Mouse (Mus musculus) CH12F3 (cell line): Measurements from ENCODE around the gene Zfp697.
"Not testable (repeated sequence)": the region's sequence is repeated elsewhere in the genome, so short reads cannot be mapped to it uniquely, and the experiment has no call there.

Experiments
- in situ Hi-C: fragments of 300-500 bp; cut with MboI; formaldehyde crosslinking; loops from 2 replicates; pipeline ENCODE4 v1.14.3; 2020; ENCODE audit warnings: low sequenced_read_pairs

Gene Zfp697

DNA sequence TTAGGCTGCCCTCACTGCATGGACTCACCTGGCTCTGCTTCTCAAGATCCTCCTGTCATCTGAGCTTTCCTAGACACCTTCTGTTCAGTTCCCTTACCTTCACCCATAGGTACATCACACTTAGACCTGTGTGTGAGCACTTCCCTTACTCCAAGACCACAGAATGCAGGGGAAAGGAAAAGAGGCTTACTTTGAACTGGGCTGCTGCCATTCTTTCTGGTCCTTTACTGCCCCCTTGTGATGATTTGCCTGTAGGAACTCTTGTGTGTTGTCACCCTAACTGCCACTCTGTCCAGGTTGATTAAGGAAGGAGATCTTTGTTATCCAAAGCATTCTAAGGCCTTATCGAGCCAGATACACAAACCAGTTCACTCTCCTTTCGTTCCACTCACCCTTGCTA lies 114.5 kb downstream of the Zfp697 start:
- in situ Hi-C loops = not testable (repeated sequence)

DNA sequence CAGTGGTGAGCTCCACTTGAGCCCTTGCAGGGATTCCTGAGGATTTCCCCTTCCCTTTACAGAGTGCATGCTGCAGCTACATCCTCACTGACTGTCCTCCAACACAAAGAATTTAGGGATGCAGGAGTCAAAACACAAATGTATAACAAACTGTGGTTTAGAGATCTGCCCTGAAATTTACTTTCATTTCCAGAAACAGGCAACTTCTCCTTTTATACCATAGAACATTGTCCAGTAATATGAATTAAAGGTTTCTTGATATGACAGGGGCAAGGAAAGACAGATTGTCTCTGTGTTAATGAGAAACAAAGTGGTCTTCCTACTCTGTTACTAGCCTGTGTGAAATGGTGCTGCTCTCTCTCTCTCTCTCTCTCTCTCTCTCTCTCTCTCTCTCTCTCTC lies 115.1 kb downstream of the Zfp697 start:
- in situ Hi-C loops = not testable (repeated sequence)

DNA sequence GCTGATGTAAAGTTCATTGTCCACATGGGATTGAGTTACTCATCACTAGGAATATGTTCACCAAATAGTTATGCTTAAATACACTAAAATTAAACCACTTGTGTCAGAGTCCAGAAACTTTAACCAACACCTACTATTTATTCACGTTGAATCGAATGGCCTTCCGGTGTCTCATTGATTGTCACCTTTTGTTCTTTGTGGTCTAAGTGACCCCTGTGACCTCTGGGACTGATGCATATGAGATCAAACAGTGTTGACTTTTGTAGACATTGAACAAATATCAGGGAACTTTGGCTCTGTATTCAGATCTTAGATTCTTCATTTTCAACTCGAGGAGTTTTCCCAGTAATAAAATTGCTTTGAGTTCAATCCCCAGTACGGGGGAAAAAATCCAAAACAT lies 125.0 kb downstream of the Zfp697 start:
- in situ Hi-C loops = not testable (repeated sequence)

DNA sequence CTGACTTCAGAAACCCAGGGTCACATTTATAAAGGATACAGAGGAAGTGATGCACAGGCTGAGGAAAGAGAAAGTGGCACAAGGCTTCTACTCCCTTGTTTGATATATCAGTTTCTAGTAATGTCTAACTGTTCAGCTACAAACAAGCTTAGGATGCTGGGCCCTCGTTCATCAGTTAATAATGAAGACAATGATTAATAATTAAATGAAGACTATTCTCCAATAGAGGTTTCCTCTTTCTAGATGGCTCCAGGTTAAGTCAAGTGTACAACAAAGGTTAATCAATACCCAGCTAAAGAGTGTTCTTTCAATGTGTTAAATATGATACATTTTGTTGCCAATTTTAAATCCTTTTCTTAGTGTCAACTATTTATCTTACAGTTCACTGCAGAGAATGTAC lies 128.2 kb downstream of the Zfp697 start, which contains the start of gene Hsd3b4:
Gene Hsd3b4, minus strand, starts transcription at position 101 of the 400 bp plus-strand sequence.
- in situ Hi-C loops = not testable (repeated sequence)

DNA sequence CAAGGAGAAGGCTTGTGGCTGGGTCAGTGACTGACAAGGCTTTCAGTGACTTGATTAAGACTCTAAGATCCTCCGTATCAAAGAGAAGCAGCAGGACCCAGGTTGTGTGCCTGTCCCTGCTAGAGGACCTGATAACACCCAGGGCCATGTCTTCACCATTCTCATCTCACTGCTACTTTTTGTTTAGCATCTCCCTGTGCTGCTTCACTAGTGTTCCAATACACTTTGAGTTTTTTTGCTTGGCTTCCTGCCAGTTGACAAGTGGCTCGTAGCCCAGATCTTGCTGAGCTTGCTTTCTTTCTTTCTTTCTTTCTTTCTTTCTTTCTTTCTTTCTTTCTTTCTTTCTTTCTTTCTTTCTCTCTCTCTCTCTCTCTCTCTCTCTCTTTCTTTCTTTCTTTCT lies 140.5 kb downstream of the Zfp697 start:
- in situ Hi-C loops = not testable (repeated sequence)

DNA sequence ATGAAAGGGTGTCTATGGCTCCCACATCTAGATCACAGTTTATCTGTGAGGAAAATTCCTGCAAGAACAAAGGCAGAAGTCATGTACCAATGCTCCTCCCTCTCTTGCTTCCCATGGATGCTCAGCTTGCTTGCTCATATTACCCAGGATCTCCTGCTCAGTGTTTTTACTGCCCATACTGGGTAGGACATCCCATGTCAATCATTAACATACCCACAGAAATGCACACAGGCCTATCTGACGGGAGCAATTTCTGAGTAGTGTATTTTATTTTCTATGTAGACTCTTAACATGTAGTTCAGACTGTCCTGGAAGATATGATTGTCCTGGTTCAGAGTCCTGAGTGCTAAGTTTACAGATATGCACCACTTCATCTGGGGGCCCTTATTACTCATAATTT lies 142.3 kb downstream of the Zfp697 start:
- in situ Hi-C loops = not testable (repeated sequence)

DNA sequence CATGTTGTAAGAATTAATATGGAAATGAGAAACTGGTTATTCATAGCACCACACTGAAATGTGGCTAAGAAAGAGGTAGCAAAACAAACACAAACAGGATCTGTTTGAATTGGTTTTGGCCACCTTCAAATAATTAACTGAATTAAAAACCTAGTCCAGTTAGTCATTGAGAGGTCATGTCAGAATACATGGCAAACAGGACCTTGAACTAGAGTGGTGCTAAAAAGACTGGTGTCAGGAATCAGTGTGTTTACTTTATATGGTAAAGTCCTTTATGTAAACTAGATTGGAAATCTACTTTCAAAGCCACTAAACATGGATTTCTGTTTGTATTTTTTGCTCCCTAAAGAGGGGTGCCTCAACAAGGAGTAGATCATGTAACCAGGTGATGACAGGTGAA lies 142.7 kb downstream of the Zfp697 start:
- in situ Hi-C loops = not testable (repeated sequence)

DNA sequence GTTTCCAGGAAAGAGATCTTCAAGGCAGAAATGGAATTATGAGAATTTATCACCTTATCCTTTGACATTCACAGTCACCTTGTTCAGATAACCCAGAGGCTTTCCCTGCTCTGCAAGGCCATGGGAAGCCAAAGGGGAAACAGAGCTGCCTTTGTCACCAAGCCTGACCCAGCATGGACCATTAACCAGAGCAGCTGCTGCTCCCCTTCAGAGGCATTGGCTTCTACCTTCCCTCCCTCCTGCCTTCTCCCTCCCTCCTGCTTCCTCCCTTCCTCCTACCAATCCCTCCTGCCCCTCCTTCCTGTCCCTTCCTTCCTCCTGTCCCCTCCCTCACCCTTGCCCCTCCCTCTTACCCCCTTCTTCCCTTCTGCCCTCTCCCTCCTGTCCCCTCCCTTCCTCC lies 165.4 kb downstream of the Zfp697 start:
- in situ Hi-C loops = not testable (repeated sequence)

DNA sequence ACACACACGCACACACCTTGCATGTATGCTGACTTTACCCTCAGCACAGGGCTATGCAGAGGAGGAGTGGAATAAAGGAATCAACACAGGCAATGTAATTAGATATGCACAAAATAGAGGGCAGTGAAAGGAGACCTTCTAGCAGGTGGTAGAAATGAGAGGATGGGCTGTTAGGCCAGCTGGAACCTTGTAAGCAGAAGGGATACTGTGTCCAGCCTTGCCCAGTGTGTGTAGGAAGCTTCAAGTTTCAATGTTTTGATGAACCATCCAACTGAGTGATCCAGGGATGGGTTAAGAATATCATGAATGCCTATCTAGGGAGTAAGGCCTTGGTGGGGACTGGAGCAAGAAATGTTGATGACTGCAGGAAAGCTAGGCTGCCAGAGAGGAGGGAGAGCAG lies 166.2 kb downstream of the Zfp697 start:
- in situ Hi-C loops = not testable (repeated sequence)

DNA sequence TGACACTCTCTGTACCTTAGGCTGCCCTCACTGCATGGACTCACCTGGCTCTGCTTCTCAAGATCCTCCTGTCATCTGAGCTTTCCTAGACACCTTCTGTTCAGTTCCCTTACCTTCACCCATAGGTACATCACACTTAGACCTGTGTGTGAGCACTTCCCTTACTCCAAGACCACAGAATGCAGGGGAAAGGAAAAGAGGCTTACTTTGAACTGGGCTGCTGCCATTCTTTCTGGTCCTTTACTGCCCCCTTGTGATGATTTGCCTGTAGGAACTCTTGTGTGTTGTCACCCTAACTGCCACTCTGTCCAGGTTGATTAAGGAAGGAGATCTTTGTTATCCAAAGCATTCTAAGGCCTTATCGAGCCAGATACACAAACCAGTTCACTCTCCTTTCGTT lies 168.0 kb downstream of the Zfp697 start:
- in situ Hi-C loops = not testable (repeated sequence)

DNA sequence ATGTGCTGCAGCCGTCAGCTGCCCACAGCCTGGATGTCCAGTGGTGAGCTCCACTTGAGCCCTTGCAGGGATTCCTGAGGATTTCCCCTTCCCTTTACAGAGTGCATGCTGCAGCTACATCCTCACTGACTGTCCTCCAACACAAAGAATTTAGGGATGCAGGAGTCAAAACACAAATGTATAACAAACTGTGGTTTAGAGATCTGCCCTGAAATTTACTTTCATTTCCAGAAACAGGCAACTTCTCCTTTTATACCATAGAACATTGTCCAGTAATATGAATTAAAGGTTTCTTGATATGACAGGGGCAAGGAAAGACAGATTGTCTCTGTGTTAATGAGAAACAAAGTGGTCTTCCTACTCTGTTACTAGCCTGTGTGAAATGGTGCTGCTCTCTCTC lies 168.6 kb downstream of the Zfp697 start:
- in situ Hi-C loops = not testable (repeated sequence)

DNA sequence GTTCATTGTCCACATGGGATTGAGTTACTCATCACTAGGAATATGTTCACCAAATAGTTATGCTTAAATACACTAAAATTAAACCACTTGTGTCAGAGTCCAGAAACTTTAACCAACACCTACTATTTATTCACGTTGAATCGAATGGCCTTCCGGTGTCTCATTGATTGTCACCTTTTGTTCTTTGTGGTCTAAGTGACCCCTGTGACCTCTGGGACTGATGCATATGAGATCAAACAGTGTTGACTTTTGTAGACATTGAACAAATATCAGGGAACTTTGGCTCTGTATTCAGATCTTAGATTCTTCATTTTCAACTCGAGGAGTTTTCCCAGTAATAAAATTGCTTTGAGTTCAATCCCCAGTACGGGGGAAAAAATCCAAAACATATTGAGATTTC lies 178.4 kb downstream of the Zfp697 start:
- in situ Hi-C loops = not testable (repeated sequence)

DNA sequence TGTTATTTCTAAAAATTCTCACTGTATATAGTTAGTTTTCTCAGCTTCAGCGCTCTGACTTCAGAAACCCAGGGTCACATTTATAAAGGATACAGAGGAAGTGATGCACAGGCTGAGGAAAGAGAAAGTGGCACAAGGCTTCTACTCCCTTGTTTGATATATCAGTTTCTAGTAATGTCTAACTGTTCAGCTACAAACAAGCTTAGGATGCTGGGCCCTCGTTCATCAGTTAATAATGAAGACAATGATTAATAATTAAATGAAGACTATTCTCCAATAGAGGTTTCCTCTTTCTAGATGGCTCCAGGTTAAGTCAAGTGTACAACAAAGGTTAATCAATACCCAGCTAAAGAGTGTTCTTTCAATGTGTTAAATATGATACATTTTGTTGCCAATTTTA lies 181.6 kb downstream of the Zfp697 start:
- in situ Hi-C loops = not testable (repeated sequence)

DNA sequence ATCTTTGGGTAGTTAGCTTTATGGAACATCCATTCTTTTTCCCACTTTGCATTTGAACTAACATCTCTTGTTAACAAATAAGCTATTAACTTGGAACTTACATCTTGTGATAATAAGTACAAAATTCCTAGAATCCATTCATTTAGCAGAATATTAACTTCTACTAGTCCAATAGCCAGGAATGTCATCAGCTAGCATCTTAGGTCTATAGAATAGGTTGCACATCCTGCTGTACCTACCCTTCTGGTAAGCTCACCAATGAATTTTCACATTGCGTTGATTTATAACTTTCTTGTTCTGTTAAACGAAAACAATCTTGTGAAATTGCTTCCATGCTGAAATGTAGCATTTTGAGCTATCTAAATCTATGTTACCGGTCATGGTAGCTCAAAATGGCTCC lies 182.6 kb downstream of the Zfp697 start:
- in situ Hi-C loops = not testable (repeated sequence)

DNA sequence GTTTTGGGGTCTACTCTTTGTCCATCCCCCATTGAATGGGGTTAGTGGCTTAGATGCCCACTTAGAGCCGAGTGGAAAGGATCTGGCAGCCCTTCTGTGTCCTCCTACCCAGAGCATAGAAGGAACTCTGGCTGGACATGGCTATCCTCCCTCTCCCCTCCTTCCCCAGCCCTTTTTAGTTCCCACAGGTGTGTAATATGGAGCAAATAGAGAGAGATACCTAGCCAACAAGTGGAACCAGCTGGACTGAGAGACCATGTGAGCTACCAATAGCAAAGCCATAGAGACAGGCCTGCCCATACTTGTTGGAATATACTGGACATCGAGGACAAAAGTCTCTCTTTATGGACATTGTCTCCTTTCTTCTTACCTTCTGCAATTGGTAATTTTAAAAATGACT lies 185.5 kb downstream of the Zfp697 start:
- in situ Hi-C loops = not testable (repeated sequence)

DNA sequence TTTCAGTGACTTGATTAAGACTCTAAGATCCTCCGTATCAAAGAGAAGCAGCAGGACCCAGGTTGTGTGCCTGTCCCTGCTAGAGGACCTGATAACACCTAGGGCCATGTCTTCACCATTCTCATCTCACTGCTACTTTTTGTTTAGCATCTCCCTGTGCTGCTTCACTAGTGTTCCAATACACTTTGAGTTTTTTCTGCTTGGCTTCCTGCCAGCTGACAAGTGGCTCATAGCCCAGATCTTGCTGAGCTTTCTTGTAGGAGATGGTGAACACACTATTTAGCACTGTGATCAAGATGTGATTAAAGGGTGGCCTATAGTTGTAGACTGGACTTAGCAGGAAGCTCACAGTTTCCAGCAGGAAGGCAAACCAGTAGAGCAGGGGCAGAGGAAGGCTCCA lies 198.8 kb downstream of the Zfp697 start:
- in situ Hi-C loops = not testable (repeated sequence)

DNA sequence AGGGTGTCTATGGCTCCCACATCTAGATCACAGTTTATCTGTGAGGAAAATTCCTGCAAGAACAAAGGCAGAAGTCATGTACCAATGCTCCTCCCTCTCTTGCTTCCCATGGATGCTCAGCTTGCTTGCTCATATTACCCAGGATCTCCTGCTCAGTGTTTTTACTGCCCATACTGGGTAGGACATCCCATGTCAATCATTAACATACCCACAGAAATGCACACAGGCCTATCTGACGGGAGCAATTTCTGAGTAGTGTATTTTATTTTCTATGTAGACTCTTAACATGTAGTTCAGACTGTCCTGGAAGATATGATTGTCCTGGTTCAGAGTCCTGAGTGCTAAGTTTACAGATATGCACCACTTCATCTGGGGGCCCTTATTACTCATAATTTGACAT lies 199.9 kb downstream of the Zfp697 start:
- in situ Hi-C loops = not testable (repeated sequence)

DNA sequence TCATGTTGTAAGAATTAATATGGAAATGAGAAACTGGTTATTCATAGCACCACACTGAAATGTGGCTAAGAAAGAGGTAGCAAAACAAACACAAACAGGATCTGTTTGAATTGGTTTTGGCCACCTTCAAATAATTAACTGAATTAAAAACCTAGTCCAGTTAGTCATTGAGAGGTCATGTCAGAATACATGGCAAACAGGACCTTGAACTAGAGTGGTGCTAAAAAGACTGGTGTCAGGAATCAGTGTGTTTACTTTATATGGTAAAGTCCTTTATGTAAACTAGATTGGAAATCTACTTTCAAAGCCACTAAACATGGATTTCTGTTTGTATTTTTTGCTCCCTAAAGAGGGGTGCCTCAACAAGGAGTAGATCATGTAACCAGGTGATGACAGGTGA lies 200.4 kb downstream of the Zfp697 start:
- in situ Hi-C loops = not testable (repeated sequence)

DNA sequence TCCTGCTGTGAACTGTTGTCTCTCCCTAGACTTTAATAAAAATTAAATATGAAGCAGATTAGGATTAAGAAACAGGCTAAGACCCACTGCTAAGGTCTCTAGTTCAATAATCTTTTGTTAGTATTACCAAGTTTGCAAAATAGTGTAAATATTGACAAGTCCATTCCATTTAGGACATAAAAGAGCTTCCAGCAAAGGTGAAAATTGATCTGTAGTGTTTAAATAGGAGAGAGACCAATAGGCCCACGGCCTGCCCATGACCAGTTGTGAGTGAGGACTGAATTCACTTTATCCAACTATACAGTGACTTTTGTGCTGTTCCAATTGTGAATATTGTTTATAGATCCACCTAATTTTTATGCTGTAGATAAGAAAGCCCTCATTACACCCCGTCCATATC lies 205.5 kb downstream of the Zfp697 start:
- in situ Hi-C loops = no loop called here

DNA sequence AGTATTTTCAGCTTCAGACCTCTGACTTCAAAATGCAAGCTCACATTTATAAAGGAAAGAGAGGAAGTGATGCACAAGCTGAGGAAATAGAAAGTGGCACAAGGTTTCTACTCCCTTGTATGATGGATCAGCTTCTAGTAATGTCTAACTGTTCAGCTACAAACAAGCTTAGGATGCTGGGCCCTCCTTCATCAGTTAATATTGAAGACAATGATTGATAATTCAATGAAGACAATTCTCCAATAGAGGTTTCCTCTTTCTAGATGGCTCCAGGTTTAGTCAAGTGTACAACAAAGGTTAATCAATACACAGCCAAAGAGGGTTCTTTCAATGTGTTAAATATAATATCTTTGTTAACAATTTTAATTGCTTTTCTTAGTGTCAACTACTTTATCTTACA lies 206.4 kb downstream of the Zfp697 start, which contains the start of gene Gm10681:
Gene Gm10681, minus strand, starts transcription at position 101 of the 400 bp plus-strand sequence.
- in situ Hi-C loops = no loop called here

DNA sequence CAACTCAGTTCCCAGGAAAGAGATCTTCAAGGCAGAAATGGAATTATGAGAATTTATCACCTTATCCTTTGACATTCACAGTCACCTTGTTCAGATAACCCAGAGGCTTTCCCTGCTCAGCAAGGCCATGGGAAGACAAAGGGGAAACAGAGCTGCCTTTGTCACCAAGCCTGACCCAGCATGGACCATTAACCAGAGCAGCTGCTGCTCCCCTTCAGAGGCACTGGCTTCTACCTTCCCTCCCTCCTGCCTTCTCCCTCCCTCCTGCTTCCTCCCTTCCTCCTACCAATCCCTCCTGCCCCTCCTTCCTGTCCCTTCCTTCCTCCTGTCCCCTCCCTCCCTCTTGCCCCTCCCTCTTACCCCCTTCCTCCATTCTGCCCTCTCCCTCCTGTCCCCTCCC lies 231.3 kb downstream of the Zfp697 start:
- in situ Hi-C loops = not testable (repeated sequence)

DNA sequence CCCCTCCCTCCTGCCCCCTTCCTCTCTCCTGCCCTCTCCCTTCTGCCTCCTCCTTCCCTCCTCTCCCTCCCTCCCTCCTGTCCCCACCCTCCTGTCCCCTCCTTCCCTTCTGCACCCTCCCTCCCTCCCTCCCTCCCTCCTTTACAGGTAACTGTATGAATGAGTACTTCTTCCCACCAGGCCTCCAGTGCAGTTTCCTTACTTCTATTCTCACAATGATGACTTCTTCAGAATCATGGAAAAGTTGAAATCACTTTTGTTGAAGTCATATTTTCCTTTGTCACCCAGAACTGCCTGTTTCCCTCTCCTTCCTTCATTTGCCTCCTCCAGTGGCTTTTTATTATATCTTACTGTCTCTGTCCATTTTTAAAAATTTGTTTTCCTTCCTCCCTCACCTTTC lies 231.7 kb downstream of the Zfp697 start:
- in situ Hi-C loops = no loop called here

DNA sequence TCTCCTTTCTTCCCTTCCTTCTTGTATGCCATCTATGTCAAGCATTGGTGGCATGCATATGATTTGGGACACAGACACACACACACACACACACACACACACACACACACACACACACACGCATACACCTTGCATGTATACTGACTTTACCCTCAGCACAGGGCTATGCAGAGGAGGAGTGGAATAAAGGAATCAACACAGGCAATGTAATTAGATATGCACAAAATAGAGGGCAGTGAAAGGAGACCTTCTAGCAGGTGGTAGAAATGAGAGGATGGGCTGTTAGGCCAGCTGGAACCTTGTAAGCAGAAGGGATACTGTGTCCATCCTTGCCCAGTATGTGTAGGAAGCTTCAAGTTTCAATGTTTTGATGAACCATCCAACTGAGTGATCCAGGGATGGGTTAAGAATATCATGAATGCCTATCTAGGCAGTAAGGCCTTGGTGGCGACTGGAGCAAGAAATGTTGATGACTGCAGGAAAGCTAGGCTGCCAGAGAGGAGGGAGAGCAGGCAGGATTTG lies 232.2 kb downstream of the Zfp697 start:
- in situ Hi-C loops = not testable (repeated sequence)
